Mouse (Mus musculus): Measurements from ENCODE around the gene Gm6803. TPM values are rescaled to one million over a fixed set of nuclear protein-coding genes. Genes with fewer than 3 reads are reported as not detected.
"Not testable (repeated sequence)": the region's sequence is repeated elsewhere in the genome, so short reads cannot be mapped to it uniquely, and the experiment has no call there.

The Gm6803 gene
- polyA plus RNA-seq, 2 experiments: not detected

- not testable (repeated sequence) for H3K4me2 ChIP-seq (ENCODE audit: low read depth); H3K9me3 ChIP-seq (ENCODE audit: control insufficient read depth, low read length); H3K4me1 ChIP-seq (replicated peaks; ENCODE audit: control insufficient read depth in 2 of 2, insufficient read depth in 2 of 2, low read length in 1 of 2); ATAC-seq (ENCODE audit: insufficient read depth); H3K36me3 ChIP-seq (replicated peaks; ENCODE audit: control insufficient read depth, insufficient read depth, low read depth); H3K4me3 ChIP-seq (ENCODE audit: insufficient read depth in 1 of 2, low read depth in 2 of 2, low read length in 2 of 2); H3K27ac ChIP-seq; H3K9ac ChIP-seq (replicated peaks); H3K27me3 ChIP-seq (ENCODE audit: control insufficient read depth, insufficient read depth, low read length); DNase-seq (ENCODE audit: low read depth in 3 of 3, low spot score in 3 of 3)
Measured at GRCm38 (mm10) chr12:87984000-87984399, 34.6 kb downstream of the Gm6803 start.

Other genes with a start within 250 kb of the Gm6803 start
- gene Gm21319, start 243.0 kb downstream of the Gm6803 start, polyA plus RNA-seq (2012; rRNA removed): not detected in 2 replicates
- gene Gm21319, start 243.0 kb downstream of the Gm6803 start, polyA plus RNA-seq (2014; fragmentation: Nextera tagmentation; extraction: Ambion mirVana): not detected in 2 replicates
- gene Gm21936, start 223.3 kb downstream of the Gm6803 start, polyA plus RNA-seq (2012; rRNA removed): not detected in 2 replicates
- not detected in 2 replicates for gene Gm21936, start 223.3 kb downstream of the Gm6803 start, polyA plus RNA-seq (2014; fragmentation: Nextera tagmentation; extraction: Ambion mirVana)
- not detected in 2 replicates for gene BB287469, start 202.2 kb downstream of the Gm6803 start, polyA plus RNA-seq (2012; rRNA removed)
- not detected in 2 replicates for gene BB287469, start 202.2 kb downstream of the Gm6803 start, polyA plus RNA-seq (2014; fragmentation: Nextera tagmentation; extraction: Ambion mirVana)
- not detected in 2 replicates for gene Gm2001, start 176.4 kb downstream of the Gm6803 start, polyA plus RNA-seq (2012; rRNA removed)
- gene Gm2001, start 176.4 kb downstream of the Gm6803 start, polyA plus RNA-seq (2014; fragmentation: Nextera tagmentation; extraction: Ambion mirVana): not detected in 2 replicates
- not detected in 2 replicates for gene Gm2016, start 144.7 kb downstream of the Gm6803 start, polyA plus RNA-seq (2012; rRNA removed)
- not detected in 2 replicates for gene Gm2016, start 144.7 kb downstream of the Gm6803 start, polyA plus RNA-seq (2014; fragmentation: Nextera tagmentation; extraction: Ambion mirVana)
- not detected in 2 replicates for gene Gm2022, start 123.4 kb downstream of the Gm6803 start, polyA plus RNA-seq (2012; rRNA removed)
- not detected in 2 replicates for gene Gm2022, start 123.4 kb downstream of the Gm6803 start, polyA plus RNA-seq (2014; fragmentation: Nextera tagmentation; extraction: Ambion mirVana)
- gene Gm2035, start 98.9 kb downstream of the Gm6803 start, polyA plus RNA-seq (2012; rRNA removed): not detected in 2 replicates
- gene Gm2035, start 98.9 kb downstream of the Gm6803 start, polyA plus RNA-seq (2014; fragmentation: Nextera tagmentation; extraction: Ambion mirVana): not detected in 2 replicates
- not detected in 2 replicates for gene Gm2042, start 64.7 kb downstream of the Gm6803 start, polyA plus RNA-seq (2012; rRNA removed)
- not detected in 2 replicates for gene Gm2042, start 64.7 kb downstream of the Gm6803 start, polyA plus RNA-seq (2014; fragmentation: Nextera tagmentation; extraction: Ambion mirVana)
- gene Gm2075, start 6.9 kb downstream of the Gm6803 start, polyA plus RNA-seq (2012; rRNA removed): not detected in 2 replicates
- gene Gm2075, start 6.9 kb downstream of the Gm6803 start, polyA plus RNA-seq (2014; fragmentation: Nextera tagmentation; extraction: Ambion mirVana): not detected in 2 replicates
- gene Gm2056, start 8.2 kb upstream of the Gm6803 start, polyA plus RNA-seq (2012; rRNA removed): not detected in 2 replicates
- not detected in 2 replicates for gene Gm2056, start 8.2 kb upstream of the Gm6803 start, polyA plus RNA-seq (2014; fragmentation: Nextera tagmentation; extraction: Ambion mirVana)
- not detected in 2 replicates for gene Gm16368, start 64.9 kb upstream of the Gm6803 start, polyA plus RNA-seq (2012; rRNA removed)
- not detected in 2 replicates for gene Gm16368, start 64.9 kb upstream of the Gm6803 start, polyA plus RNA-seq (2014; fragmentation: Nextera tagmentation; extraction: Ambion mirVana)
- gene Gm10436, start 163.3 kb upstream of the Gm6803 start, polyA plus RNA-seq (2012; rRNA removed): not detected in 2 replicates
- gene Gm10436, start 163.3 kb upstream of the Gm6803 start, polyA plus RNA-seq (2014; fragmentation: Nextera tagmentation; extraction: Ambion mirVana): not detected in 2 replicates
- gene Gm8332, start 231.3 kb upstream of the Gm6803 start, polyA plus RNA-seq (2012; rRNA removed): not detected in 2 replicates
- not detected in 2 replicates for gene Gm8332, start 231.3 kb upstream of the Gm6803 start, polyA plus RNA-seq (2014; fragmentation: Nextera tagmentation; extraction: Ambion mirVana)

Data from liver, embryonic 14.5 days (tissue).